Mouse (Mus musculus): Measurements from ENCODE around the gene Grin1. TPM values are rescaled to one million over a fixed set of nuclear protein-coding genes. Genes with fewer than 3 reads are reported as not detected.
A peak's percentile ranks its signal among the peaks of the same experiment; 100 is the strongest.

Grin1 gene
- total RNA-seq, 2 experiments from 2014 or later = not detected

DNA sequence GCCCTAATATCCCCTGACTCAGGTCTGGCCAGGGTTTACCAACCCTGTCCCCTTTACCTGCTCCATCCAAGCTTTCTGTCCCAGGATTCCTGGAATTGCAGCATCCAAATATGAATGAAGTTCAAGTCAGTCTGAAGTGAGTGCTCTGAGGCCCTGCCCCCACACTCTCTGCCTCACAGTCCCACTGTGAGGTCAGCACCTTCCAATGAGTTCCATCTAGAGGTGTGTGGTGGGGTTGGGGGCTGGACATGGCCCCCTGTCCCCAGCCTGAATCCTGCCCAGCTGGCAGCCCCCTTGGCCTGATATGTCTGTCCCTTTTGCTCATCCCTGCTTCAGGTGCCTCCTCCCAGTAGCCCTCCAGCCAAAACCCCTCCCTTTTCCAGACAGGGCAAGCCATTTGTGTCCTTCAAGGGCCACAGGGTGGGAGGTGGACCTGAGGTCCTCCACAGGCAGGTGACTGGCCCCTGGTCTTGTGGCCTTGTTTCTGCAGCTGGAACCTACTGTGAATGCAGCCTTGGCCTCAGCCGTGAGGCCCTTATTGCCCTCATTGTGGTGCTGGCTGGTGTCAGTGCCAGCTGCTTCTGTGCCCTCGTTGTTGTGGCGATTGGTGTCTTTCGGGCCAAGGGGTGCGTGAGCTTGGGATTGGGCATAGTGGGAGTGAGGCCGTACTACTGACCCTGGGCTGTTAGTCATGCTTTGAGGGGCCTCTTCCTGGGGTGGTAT, 30.9 kb downstream of the Grin1 start, which contains the start of gene Tmem210:
Tmem210 (plus strand) TSS at position 219 of the 723 bp plus-strand sequence.
- ATAC-seq (replicated peaks; ENCODE audit: poor library complexity) = no peak

DNA sequence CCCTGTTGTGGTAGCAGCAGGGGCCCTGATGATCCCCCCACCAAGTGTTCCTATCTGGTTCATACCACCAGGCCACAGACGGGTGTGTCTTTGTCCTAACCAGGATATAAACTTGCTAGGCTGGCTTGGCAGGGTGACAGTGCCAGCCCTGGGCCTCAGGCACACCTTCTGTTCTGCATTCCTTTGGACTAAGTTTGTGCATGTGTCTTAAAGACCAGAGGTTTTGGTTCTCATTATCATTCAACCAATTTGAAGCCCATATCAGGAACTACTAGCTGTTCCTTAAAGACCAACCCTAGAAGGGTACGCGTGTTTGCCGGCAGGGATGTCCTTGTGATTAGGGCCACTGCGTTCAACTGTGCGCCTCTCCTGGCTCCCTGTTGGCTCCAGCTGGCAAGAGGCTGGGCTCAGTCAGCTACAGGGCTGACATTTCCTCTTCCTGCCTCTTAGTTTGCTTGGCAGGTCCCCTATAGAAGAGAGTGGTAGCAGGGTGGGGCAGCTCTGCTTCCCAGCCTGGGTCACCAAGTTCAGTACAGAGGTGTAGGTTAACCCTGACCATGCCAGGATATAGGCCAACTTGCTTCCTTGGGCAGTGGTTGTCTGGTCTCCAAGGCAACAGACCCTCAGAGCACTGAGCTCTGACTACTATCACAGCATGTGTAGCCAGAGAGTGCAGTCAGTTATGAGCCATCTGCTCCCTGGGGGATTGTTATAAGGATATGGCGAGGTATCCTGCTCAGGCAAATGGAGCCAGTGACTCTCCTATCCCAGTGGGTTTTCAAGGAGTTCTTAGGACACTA, 31.9 kb downstream of the Grin1 start:
- peak; percentile 76 for ATAC-seq (replicated peaks; ENCODE audit: poor library complexity)

DNA sequence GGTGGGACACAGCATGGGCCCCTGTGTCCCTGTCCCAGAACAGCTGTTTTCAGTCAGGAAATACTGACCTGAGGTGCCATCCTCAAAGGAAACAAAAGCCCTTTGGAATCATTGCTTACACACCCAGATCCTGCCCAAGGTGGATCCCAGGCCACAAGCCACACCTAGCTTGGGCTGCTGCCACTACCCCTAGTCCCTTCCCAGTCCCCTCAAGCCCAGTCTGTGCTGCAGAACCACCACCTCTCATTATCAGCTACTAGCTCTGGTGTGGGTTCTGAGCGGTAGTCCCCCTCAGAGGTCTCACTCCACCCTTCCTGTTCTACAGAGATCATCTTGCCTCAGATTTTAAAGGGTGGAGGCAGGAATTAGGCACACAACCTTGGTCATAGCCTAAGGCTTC, 32.7 kb downstream of the Grin1 start:
- ATAC-seq (replicated peaks; ENCODE audit: poor library complexity) = peak; percentile 48

DNA sequence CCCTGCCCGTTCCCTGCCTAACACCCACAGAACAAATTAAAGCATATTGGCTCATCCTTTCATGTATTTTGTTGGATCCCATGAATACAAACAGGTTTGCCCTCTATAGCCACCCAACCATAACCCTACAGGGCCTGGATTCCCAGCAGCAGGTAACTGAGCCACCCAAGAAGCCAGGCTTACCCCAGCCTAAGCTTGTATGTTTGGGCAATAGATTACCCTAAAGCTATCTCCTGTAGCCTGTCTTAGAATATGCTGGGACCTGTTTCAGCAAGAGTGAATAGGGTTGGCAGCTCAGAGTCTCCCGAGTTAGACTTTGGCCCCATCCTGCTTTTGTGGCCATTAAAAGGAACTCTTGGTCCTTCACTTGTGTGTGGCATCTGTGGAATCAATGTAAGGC, 33.4 kb downstream of the Grin1 start:
- no peak for ATAC-seq (replicated peaks; ENCODE audit: poor library complexity)

DNA sequence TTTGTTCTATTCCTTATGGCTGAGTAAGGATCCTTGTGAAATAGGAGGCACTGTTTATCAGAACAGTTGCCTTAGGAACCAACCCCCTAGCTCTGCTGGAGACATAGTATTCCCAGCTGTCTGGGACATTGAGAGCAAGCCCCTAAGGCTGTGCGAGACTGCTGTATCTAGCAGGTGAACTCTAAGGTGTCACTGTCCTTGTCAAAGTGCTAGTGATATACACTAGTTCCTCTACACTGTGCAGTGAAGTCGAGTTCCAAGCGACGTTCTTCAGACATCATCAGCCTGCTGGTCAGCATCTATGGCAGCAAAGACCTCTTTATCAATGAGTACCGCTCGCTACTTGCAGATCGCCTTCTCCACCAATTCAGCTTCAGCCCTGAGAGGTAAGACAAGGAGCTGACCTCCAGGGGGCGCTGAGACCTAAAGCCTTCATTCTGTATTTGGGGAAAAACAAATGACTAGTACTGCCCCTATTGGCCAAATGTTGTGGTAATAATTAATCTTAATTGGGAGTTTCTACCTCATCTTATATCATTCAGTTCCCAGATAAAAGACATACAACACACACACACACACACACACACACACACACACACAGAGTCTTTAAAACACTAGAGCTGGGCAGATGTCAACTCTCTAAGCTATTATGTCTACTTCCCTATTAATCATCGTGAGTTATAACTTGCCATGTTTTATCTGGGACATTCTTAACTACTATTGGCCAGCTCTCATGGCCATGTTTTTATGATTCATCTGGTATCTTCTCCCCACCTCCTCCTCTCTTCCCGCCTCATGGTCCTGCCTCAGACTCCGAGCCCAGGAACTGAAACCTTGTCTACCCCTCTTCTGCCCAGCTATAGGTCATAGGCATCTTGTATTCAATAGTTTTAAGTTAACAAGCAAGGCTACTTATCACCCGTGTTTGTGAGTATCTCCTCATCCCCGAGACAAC, 39.8 kb downstream of the Grin1 start:
- ATAC-seq (replicated peaks; ENCODE audit: poor library complexity) = peak; percentile 99

DNA sequence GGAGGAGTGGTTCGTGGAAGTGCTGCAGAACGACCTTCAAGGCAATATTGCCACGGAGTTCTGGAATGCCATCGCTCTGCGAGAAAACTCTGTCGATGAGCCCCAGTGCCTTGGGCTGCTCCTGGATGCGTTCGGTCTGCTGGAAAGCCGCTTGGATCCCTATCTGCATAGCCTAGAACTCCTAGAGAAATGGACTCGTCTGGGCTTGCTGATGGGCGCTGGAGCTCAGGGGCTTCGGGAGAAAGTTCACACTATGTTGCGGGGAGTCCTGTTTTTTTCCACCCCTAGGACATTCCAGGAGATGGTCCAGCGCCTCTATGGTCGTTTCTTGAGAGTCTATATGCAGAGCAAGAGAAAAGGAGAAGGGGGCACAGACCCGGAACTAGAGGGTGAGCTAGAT, 46.0 kb downstream of the Grin1 start:
- no peak for ATAC-seq (replicated peaks; ENCODE audit: poor library complexity)

DNA sequence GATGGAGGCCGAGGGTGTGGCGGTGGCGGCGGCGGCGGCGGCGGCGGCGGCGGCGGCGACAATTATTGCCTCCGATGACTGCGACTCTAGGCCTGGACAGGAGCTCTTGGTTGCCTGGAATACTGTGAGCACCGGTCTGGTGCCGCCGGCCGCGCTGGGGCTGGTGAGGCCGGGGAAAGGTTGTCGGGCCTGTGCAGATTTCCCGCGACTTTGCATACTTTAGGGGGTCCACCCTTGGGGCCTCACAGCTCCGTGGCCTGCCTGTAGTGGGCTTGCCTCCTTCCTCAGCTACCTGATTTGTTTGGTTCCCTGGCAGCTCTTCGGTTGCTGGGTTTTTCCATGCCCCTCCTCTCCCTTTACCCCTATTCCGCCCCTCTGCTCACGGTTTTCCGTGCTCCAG, 46.5 kb downstream of the Grin1 start:
- no peak for ATAC-seq (replicated peaks; ENCODE audit: poor library complexity)

DNA sequence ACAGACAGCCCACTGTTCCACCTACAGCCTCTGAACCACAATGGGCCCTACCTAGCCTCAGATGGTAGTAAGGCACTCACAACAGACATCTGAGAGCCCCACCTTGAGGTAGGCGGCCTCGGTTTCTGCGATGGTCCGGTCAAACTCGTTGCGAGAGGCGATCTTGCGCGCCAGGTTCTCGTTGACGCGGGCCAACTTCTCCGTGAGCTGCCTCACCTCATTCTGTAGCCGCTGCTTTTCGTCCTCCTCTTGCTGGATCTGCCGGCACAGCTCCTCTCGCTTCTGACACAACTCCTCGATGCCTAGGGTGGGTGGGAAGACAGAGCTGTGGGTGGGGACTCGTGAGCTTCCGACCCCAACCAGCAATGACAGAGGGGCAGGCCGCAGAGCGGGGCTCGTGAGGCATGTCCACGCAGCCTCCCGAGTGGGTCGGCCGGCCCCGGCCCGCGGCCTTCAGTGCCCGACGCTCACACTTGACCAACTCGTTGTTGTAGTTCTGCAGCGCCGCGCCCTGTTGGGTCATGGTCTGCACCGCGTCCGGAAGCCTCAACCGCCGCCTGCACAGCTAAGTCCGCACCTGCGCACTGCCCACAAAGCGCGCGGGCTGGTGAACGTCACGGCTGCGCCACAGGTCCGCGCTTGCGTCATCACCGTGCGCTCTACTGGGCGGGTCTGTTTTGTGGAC, 47.0 kb downstream of the Grin1 start, which contains the start of the genes Ssna1 and Anapc2:
Ssna1 (minus strand) TSS at position 612 of the 685 bp plus-strand sequence.
Anapc2 (plus strand) TSS at position 652 of the 685 bp plus-strand sequence.
- ATAC-seq (replicated peaks; ENCODE audit: poor library complexity) = peak; percentile 97

DNA sequence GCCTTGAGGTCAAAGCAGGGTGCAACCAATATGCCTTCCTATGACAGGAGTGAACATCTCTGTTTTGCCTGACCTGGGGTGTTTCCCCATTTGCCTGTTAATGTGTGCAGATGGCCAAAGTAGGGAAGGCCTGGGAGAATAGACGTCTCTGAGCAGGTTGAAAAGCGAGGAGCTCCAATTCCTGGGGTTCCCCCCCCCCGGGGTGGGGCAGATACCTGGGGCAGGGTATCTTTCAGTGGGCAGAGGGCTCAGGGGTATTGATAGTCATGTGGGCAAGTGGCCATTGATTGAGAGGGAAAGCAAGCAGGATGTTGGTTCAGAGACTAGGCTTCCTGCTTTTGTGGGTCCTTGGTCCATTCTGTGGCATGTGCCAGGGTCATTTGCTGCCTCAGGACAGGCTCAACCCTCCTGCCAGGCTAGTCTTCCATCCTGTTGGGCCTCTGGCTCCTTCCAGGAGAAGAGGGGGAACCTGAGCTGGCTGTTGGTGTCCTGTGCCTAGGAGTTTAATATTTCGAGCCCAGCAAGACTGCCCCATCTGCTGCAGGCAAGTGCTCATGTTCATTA, 51.2 kb downstream of the Grin1 start:
- no peak for ATAC-seq (replicated peaks; ENCODE audit: poor library complexity)

DNA sequence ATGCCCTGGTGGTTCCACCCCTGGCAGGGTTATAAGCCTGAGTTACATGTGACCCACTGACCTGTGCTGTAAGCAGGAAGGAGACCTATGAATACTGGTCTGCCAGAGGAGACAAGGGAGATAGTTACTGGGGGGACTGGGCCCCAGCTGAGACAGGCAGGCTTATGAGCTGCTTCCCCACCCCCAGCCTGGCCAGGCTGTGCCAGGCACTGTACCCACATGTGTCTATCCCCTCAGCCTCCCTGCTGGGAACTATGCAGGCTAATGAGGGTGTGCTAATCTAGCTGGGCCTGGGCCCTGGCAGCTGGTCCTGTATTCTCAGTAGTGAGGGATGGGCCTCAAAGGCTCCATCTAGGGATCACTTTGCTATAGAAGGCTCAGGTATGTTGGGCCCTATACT, 51.7 kb downstream of the Grin1 start:
- no peak for ATAC-seq (replicated peaks; ENCODE audit: poor library complexity)

DNA sequence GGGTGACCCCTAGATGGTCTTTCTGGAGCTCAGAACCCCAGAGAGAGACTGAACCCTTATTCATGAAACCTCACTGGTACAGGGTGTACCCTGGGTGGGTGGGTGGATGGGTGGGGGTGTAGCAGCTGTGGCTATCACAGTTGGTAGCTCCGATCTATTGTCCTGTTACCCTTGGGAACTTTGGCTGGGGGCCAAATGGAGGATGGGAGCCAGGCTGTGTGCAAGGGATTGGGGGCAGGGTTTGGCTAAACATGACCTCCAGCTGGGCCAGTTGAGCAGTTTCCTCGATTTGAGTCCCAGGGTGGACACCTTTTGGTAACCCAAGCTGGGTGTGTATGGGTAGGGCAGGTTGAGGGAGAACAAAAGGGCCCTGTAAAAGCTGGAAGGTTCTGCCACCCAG, 52.3 kb downstream of the Grin1 start:
- no peak for ATAC-seq (replicated peaks; ENCODE audit: poor library complexity)

DNA sequence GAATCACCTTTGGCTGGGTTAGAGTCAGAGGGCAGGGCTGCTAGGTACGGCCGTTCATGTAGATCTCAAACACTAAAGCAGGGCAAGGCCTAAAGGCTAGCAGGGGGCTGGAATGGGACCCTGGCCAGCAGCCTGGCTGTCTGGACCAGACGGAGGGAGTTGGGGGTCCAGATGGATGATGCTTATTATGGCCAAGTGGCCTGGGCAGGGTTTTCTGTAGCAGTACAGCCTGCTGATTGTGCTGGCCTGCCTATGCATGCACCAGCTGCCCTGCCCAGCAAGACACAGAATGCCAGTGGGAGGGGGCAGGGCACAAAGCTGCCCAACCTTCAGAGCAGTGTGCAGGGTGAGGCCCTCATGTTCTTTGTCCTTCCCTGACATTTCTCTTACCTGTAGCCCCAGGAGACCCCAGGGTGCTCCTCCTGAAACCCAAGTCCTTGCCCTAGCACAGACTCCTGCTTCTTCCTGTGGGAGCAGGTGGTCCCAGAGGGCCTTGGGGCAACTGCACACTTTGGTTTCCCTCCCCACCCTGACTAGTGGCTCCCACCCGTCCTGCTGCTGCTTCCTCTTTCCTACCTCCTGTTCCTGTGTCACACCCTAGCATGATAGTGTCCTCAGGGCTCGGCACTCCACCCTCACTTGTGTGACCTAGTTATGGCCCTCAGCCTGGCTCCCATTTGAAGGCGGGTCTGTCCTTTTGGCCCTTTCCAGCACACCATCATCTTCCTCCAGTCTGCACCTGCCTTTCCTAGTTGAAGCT, 52.9 kb downstream of the Grin1 start:
- peak; percentile 41 for ATAC-seq (replicated peaks; ENCODE audit: poor library complexity)

DNA sequence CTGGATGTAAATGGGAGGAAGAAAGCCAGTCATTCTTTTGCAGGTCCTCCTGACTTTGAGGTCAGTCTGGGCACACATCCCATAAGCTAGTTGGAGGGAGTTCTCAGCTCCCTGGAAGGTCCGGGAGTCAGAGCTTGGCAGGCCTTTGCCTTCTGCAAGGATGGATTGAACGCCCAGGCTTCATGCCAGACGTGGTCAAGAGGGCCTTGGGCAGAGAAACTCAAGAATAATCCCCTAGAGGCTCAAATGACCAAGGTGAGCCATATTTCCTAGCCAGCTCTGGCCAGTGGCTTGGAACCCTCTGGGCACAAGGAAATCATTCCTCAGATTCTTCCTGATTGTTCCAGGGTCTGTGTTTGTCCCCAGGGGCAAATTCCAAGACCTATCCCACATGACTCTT, 54.1 kb downstream of the Grin1 start:
- ATAC-seq (replicated peaks; ENCODE audit: poor library complexity) = no peak

DNA sequence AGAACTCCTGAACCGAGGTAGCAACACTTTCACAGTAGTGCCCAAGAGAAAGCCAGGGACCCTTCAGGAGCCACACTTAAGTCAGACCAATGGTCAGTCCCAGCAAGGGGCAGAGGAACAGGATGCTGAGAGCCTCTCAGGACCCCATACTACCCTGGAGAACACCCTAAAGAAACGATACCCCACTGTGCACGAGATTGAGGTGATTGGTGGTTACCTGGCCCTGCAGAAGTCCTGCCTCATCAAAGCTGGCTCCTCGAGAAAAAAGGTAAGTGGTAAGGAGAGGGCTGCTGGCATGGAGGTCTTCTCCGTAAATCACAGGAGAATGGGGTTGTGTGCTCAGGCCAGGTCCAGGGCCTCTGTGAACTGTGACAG, 54.7 kb downstream of the Grin1 start:
- ATAC-seq (replicated peaks; ENCODE audit: poor library complexity) = no peak

DNA sequence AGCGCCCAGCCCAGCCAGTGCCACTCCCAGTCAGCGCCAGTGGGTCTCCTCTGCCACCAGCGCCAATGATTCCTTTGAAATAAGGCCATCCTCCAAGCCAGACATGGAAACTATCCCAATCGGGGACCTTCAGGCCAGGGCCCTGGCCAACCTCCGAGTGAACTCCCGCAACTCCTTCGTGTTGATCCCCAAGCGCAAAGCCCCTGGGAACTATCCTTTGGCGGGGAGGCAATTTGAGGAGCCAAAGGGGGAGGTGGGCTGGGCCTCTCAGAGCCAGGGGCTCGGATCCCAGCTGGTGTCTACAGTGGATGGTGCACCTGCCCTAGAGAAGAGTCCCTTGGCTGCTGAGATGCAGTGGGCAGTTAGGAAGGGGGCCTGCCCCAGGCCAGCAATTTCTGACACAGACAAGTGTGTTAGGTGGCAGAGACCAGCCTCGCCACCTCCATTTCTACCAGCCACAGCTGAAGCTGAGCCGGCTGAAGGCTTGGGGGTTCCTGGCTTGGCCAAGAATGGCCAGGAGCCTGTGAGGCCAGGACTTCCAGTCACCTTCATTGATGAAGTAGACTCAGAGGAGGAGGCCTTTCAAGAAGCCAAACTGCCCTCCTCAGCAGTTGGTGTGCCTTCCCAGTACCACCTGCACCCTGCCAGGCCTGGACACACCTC, 55.2 kb downstream of the Grin1 start:
- no peak for ATAC-seq (replicated peaks; ENCODE audit: poor library complexity)

DNA sequence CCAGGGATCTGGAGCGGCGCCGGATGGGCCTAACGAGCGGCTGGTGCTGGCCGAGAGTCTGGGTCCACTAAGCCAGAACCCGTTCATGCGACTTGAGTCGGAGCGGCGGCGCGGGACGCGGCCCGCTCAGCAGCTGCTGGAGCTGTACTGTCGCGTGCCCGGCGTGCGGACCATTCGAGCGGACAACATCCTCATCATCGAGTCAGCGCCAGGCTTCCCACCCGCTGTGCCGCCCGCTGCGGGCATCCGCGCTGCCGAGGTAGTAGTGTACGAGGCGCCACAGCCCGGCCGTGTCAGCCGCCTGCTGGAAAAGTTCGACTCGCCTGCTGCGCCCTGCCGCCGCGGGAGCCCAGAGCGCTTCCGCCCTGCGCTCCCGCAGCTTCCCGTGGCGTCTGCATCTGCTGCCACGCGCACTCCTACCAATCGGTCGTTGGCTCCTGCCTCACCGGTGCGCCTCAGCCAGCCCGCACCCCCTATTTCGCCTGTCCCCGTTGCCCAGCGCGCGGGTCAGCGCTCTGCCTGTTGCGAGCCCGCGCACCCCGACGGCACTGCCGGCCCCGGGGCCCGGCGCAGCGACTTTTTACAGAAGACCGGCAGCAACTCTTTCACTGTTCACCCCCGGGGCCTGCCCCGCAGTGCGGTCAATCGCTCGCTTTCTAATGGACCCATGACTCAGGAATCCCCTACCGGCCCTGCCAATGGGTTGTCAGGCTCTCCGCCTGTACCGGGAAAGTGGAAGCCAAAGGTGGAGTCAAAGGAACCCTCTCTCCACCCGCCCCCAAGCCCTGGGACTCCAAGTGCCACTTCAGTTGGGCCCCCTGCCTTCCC, 56.0 kb downstream of the Grin1 start:
- ATAC-seq (replicated peaks; ENCODE audit: poor library complexity) = peak; percentile 15

DNA sequence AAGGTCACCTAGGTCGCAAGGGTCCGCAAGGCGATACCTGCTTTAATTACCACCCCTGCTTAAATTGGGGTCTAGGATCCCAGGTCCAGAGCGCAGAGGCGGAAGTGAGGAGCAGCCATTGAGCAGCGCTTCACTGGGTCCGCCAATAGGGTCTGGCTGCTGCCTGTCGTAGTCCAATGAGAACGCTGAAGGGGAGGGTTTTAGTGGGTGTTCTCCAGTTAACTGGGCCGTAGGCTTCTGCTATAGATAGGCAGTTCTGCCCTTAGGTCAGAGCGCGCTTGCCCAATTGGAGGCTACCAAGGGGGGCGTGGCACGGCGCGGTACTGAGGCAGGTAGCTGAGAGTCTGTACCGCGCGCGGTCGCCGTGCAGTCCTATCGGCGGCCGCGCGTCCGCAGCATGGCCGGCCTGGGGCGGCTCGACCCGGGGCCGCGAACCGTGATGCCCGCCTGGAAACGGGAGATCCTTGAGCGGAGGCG, 56.7 kb downstream of the Grin1 start, which contains the start of gene Tprn:
Tprn (plus strand) TSS at position 328 of the 477 bp plus-strand sequence.
- ATAC-seq (replicated peaks; ENCODE audit: poor library complexity) = peak; percentile 97

DNA sequence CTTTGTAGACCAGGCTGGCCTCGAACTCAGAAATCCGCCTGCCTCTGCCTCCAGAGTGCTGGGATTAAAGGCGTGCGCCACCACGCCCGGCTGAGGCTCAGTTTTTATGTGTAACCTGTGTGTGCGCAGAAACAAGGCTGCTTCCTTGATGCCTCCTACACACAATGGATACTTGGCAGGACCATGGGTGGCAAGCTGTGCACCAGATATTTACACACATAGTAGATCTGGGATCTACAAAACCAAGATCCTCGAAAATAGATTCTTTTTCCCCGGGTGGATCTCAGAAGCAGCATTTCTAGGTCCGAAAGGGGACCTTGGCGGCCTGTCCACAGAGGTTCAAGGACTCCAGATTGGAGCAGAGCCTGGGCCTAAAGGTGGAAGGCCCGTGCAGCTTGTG, 57.1 kb downstream of the Grin1 start:
- no peak for ATAC-seq (replicated peaks; ENCODE audit: poor library complexity)

Data from megakaryocyte progenitor cell, adult 5-6 weeks (primary cell).